Mouse (Mus musculus): ENCODE results near the gene Lmx1b. TPM values are rescaled to one million over a fixed set of nuclear protein-coding genes. Genes with fewer than 3 reads are reported as not detected.

Gene Lmx1b
- polyA plus RNA-seq, 1 experiment from 2014 or later = 5.0 TPM

Other genes with a start within 250 kb of the Lmx1b start
- gene Zbtb34, start 209.2 kb downstream of the Lmx1b start, polyA plus RNA-seq (2014; fragmentation: Nextera tagmentation; extraction: Ambion mirVana) = 8.0 and 8.5 TPM in 2 replicates
- 24.8 and 31.2 TPM in 2 replicates for gene Zbtb43, start 172.0 kb downstream of the Lmx1b start, polyA plus RNA-seq (2014; fragmentation: Nextera tagmentation; extraction: Ambion mirVana)
- 36.8 and 42.4 TPM in 2 replicates for gene Mvb12b, start 247.4 kb upstream of the Lmx1b start, polyA plus RNA-seq (2014; fragmentation: Nextera tagmentation; extraction: Ambion mirVana)

Data from hindbrain, embryonic 11.5 days (tissue).